Mouse (Mus musculus): ENCODE results near the gene Slc17a4. TPM values are rescaled to one million over a fixed set of nuclear protein-coding genes. Genes with fewer than 3 reads are reported as not detected.

Gene Slc17a4
- polyA plus RNA-seq, 1 experiment = not detected

GRCm38 (mm10) chr13:23942861-23943260 lies 28.1 kb upstream of the Slc17a4 start:
- H3K27me3 ChIP-seq (ENCODE audit: control insufficient read depth, insufficient read depth, insufficient read length) = peaks cover 11% of the 10 kb centered on the region
- TF ChIP-seq MYOD1 (IDR thresholded peaks at IDR 0.05; ENCODE audit: control insufficient read depth, insufficient read length, low read depth) (no peak), CEBPB (IDR thresholded peaks at IDR 0.05; ENCODE audit: low read depth) (no peak), CTCF (IDR thresholded peaks at IDR 0.05; ENCODE audit: control insufficient read depth, insufficient read depth, insufficient read length) (no peak), MAX (IDR thresholded peaks at IDR 0.05) (no peak), USF1 (IDR thresholded peaks at IDR 0.05; ENCODE audit: low read depth) (no peak), MYOG (IDR thresholded peaks at IDR 0.05; ENCODE audit: control insufficient read depth, extremely low read depth, insufficient read length) (no peak)
- H3K79me2 ChIP-seq (ENCODE audit: control insufficient read depth, insufficient read depth) = no peaks in the 10 kb centered on the region
- H3K79me3 ChIP-seq (ENCODE audit: low read depth) = no peaks in the 10 kb centered on the region
- no peak overlapping the region for H3K4me3 ChIP-seq (ENCODE audit: insufficient read depth, poor library complexity, severe bottlenecking)
- H3ac ChIP-seq (ENCODE audit: control insufficient read depth, insufficient read length, low read depth) = no peak overlapping the region
- H3K36me3 ChIP-seq (ENCODE audit: control insufficient read depth, insufficient read depth) = no peaks in the 10 kb centered on the region

GRCm38 (mm10) chr13:23940291-23940690 lies 25.5 kb upstream of the Slc17a4 start:
- Histone ChIP-seq H3K4me3 (ENCODE audit: insufficient read depth, poor library complexity, severe bottlenecking) (no peak overlapping the region), H3K79me3 (ENCODE audit: low read depth) (no peaks in the 10 kb centered on the region), H3K79me2 (ENCODE audit: control insufficient read depth, insufficient read depth) (no peaks in the 10 kb centered on the region), H3K36me3 (ENCODE audit: control insufficient read depth, insufficient read depth) (no peaks in the 10 kb centered on the region), H3K27me3 (ENCODE audit: control insufficient read depth, insufficient read depth, insufficient read length) (peaks cover 11% of the 10 kb centered on the region), H3ac (ENCODE audit: control insufficient read depth, insufficient read length, low read depth) (no peak overlapping the region)
- TF ChIP-seq USF1 (IDR thresholded peaks at IDR 0.05; ENCODE audit: low read depth) = no peak
- no peak for TF ChIP-seq MYOG (IDR thresholded peaks at IDR 0.05; ENCODE audit: control insufficient read depth, extremely low read depth, insufficient read length)
- TF ChIP-seq FOSL1 (IDR thresholded peaks at IDR 0.05; ENCODE audit: insufficient read depth, low read length, poor library complexity, severe bottlenecking) = no peak
- no peak for TF ChIP-seq MAX (IDR thresholded peaks at IDR 0.05)
- TF ChIP-seq CEBPB (IDR thresholded peaks at IDR 0.05; ENCODE audit: low read depth) = no peak
- no peak for TF ChIP-seq MYOD1 (IDR thresholded peaks at IDR 0.05; ENCODE audit: control insufficient read depth, insufficient read length, low read depth)
- TF ChIP-seq CTCF (IDR thresholded peaks at IDR 0.05; ENCODE audit: control insufficient read depth, insufficient read depth, insufficient read length) = no peak

GRCm38 (mm10) chr13:23938699-23939098 lies 23.9 kb upstream of the Slc17a4 start:
- Histone ChIP-seq H3K79me3 (ENCODE audit: low read depth) (no peaks in the 10 kb centered on the region), H3K36me3 (ENCODE audit: control insufficient read depth, insufficient read depth) (no peaks in the 10 kb centered on the region), H3K27me3 (ENCODE audit: control insufficient read depth, insufficient read depth, insufficient read length) (peaks cover 9% of the 10 kb centered on the region), H3K79me2 (ENCODE audit: control insufficient read depth, insufficient read depth) (no peaks in the 10 kb centered on the region), H3K4me3 (ENCODE audit: insufficient read depth, poor library complexity, severe bottlenecking) (no peak overlapping the region), H3ac (ENCODE audit: control insufficient read depth, insufficient read length, low read depth) (no peak overlapping the region)
- no peak for TF ChIP-seq USF1 (IDR thresholded peaks at IDR 0.05; ENCODE audit: low read depth)
- TF ChIP-seq MAX (IDR thresholded peaks at IDR 0.05) = no peak
- TF ChIP-seq CEBPB (IDR thresholded peaks at IDR 0.05; ENCODE audit: low read depth) = no peak
- TF ChIP-seq MYOD1 (IDR thresholded peaks at IDR 0.05; ENCODE audit: control insufficient read depth, insufficient read length, low read depth) = no peak
- TF ChIP-seq CTCF (IDR thresholded peaks at IDR 0.05; ENCODE audit: control insufficient read depth, insufficient read depth, insufficient read length) = no peak
- TF ChIP-seq FOSL1 (IDR thresholded peaks at IDR 0.05; ENCODE audit: insufficient read depth, low read length, poor library complexity, severe bottlenecking) = no peak
- no peak for TF ChIP-seq MYOG (IDR thresholded peaks at IDR 0.05; ENCODE audit: control insufficient read depth, extremely low read depth, insufficient read length)

GRCm38 (mm10) chr13:23934211-23934520 lies 19.4 kb upstream of the Slc17a4 start, which contains the start of gene Hist1h2aa:
Hist1h2aa (plus strand) TSS chr13:23934462.
- Histone ChIP-seq H3K27me3 (ENCODE audit: control insufficient read depth, insufficient read depth, insufficient read length) (no peaks in the 10 kb centered on the region), H3ac (ENCODE audit: control insufficient read depth, insufficient read length, low read depth) (no peak within 1 kb of the TSS), H3K79me2 (ENCODE audit: control insufficient read depth, insufficient read depth) (no peaks in the 10 kb centered on the region), H3K36me3 (ENCODE audit: control insufficient read depth, insufficient read depth) (no peaks in the 10 kb centered on the region), H3K79me3 (ENCODE audit: low read depth) (no peaks in the 10 kb centered on the region), H3K4me3 (ENCODE audit: insufficient read depth, poor library complexity, severe bottlenecking) (no peak within 1 kb of the TSS)
- no peak for TF ChIP-seq CEBPB (IDR thresholded peaks at IDR 0.05; ENCODE audit: low read depth)
- no peak for TF ChIP-seq MAX (IDR thresholded peaks at IDR 0.05)
- TF ChIP-seq MYOG (IDR thresholded peaks at IDR 0.05; ENCODE audit: control insufficient read depth, extremely low read depth, insufficient read length) = no peak
- TF ChIP-seq MYOD1 (IDR thresholded peaks at IDR 0.05; ENCODE audit: control insufficient read depth, insufficient read length, low read depth) = no peak
- TF ChIP-seq CTCF (IDR thresholded peaks at IDR 0.05; ENCODE audit: control insufficient read depth, insufficient read depth, insufficient read length) = no peak

- TF ChIP-seq CEBPB (IDR thresholded peaks at IDR 0.05; ENCODE audit: low read depth) = no peak
- TF ChIP-seq CTCF (IDR thresholded peaks at IDR 0.05; ENCODE audit: control insufficient read depth, insufficient read depth, insufficient read length) = no peak
- TF ChIP-seq FOSL1 (IDR thresholded peaks at IDR 0.05; ENCODE audit: insufficient read depth, low read length, poor library complexity, severe bottlenecking) = no peak
- no peak for TF ChIP-seq USF1 (IDR thresholded peaks at IDR 0.05; ENCODE audit: low read depth)
- Histone ChIP-seq H3ac (ENCODE audit: control insufficient read depth, insufficient read length, low read depth) (no peak within 1 kb of the TSS), H3K36me3 (ENCODE audit: control insufficient read depth, insufficient read depth) (no peaks in the 10 kb centered on the region), H3K4me3 (ENCODE audit: insufficient read depth, poor library complexity, severe bottlenecking) (no peak within 1 kb of the TSS), H3K79me3 (ENCODE audit: low read depth) (no peaks in the 10 kb centered on the region), H3K27me3 (ENCODE audit: control insufficient read depth, insufficient read depth, insufficient read length) (no peaks in the 10 kb centered on the region), H3K79me2 (ENCODE audit: control insufficient read depth, insufficient read depth) (no peaks in the 10 kb centered on the region)
These were observed 18.8 kb upstream of the Slc17a4 start, which contains the start of gene Hist1h2ba for GRCm38 (mm10) chr13:23933421-23934210. Hist1h2ba (minus strand) TSS chr13:23934156.

GRCm38 (mm10) chr13:23930904-23931303 lies 16.1 kb upstream of the Slc17a4 start:
- TF ChIP-seq MAX (IDR thresholded peaks at IDR 0.05) (no peak), MYOG (IDR thresholded peaks at IDR 0.05; ENCODE audit: control insufficient read depth, extremely low read depth, insufficient read length) (no peak), USF1 (IDR thresholded peaks at IDR 0.05; ENCODE audit: low read depth) (no peak), CTCF (IDR thresholded peaks at IDR 0.05; ENCODE audit: control insufficient read depth, insufficient read depth, insufficient read length) (no peak), CEBPB (IDR thresholded peaks at IDR 0.05; ENCODE audit: low read depth) (no peak), MYOD1 (IDR thresholded peaks at IDR 0.05; ENCODE audit: control insufficient read depth, insufficient read length, low read depth) (no peak), FOSL1 (IDR thresholded peaks at IDR 0.05; ENCODE audit: insufficient read depth, low read length, poor library complexity, severe bottlenecking) (no peak)

More at GRCm38 (mm10) chr13:23930904-23931303, 16.1 kb upstream of the Slc17a4 start:
- H3K79me2 ChIP-seq (ENCODE audit: control insufficient read depth, insufficient read depth) = no peaks in the 10 kb centered on the region
- no peak overlapping the region for H3K4me3 ChIP-seq (ENCODE audit: insufficient read depth, poor library complexity, severe bottlenecking)
- no peaks in the 10 kb centered on the region for H3K79me3 ChIP-seq (ENCODE audit: low read depth)
- H3K36me3 ChIP-seq (ENCODE audit: control insufficient read depth, insufficient read depth) = no peaks in the 10 kb centered on the region
- no peak overlapping the region for H3ac ChIP-seq (ENCODE audit: control insufficient read depth, insufficient read length, low read depth)
- H3K27me3 ChIP-seq (ENCODE audit: control insufficient read depth, insufficient read depth, insufficient read length) = no peaks in the 10 kb centered on the region
